Mouse (Mus musculus): ENCODE measurements around the gene Rad50. TPM values are rescaled to one million over a fixed set of nuclear protein-coding genes. Genes with fewer than 3 reads are reported as not detected.

Rad50 gene
- total and polyA plus RNA-seq, 2 experiments from 2014 or later: 9.2 to 11.8 TPM

GRCm38 (mm10) chr11:53616748-53617558, 90.2 kb downstream of the Rad50 start:
- DNase-seq: no peak
- Histone ChIP-seq H3K4me2 (ENCODE audit: low read depth) (no peak overlapping the region), H3K9me3 (ENCODE audit: low read length) (no peaks in the 10 kb centered on the region), H3K27me3 (ENCODE audit: insufficient read depth, low read length) (no peaks in the 10 kb centered on the region), H3K36me3 (ENCODE audit: insufficient read depth) (no peaks in the 10 kb centered on the region), H3K9ac (no peak overlapping the region), H3K27ac (ENCODE audit: low read depth, low read length) (no peak overlapping the region), H3K4me3 (ENCODE audit: low read depth, low read length) (no peak overlapping the region), H3K4me1 (ENCODE audit: insufficient read depth) (no peaks in the 10 kb centered on the region)
- no peak for ATAC-seq
- 85% methylated on average over 8 of the region's 8 CpGs for WGBS
- no peak for TF ChIP-seq CTCF (IDR thresholded peaks at IDR 0.05; ENCODE audit: low read depth)

- no peak for TF ChIP-seq CTCF (IDR thresholded peaks at IDR 0.05; ENCODE audit: low read depth)
- Histone ChIP-seq H3K27me3 (ENCODE audit: insufficient read depth, low read length) (no peaks in the 10 kb centered on the region), H3K4me3 (ENCODE audit: low read depth, low read length) (no peak overlapping the region), H3K9ac (no peak overlapping the region), H3K4me1 (ENCODE audit: insufficient read depth) (no peaks in the 10 kb centered on the region), H3K4me2 (ENCODE audit: low read depth) (no peak overlapping the region), H3K9me3 (ENCODE audit: low read length) (no peaks in the 10 kb centered on the region), H3K36me3 (ENCODE audit: insufficient read depth) (no peaks in the 10 kb centered on the region), H3K27ac (ENCODE audit: low read depth, low read length) (no peak overlapping the region)
- 89% methylated on average over 8 of the region's 8 CpGs for WGBS
- DNase-seq: no peak
- no peak for ATAC-seq
Measured at GRCm38 (mm10) chr11:53615575-53615974, 91.5 kb downstream of the Rad50 start.

- H3K9me3 ChIP-seq (ENCODE audit: low read length): no peaks in the 10 kb centered on the region
- no peak for DNase-seq
- H3K4me1 ChIP-seq (ENCODE audit: insufficient read depth): no peaks in the 10 kb centered on the region
- no peak for ATAC-seq
- TF ChIP-seq CTCF (IDR thresholded peaks at IDR 0.05; ENCODE audit: low read depth): no peak
- no peak overlapping the region for H3K4me3 ChIP-seq (ENCODE audit: low read depth, low read length)
- H3K27ac ChIP-seq (ENCODE audit: low read depth, low read length): no peak overlapping the region
- 44% methylated on average over 6 of the region's 6 CpGs for WGBS
- no peak overlapping the region for H3K9ac ChIP-seq
- H3K36me3 ChIP-seq (ENCODE audit: insufficient read depth): no peaks in the 10 kb centered on the region
- H3K27me3 ChIP-seq (ENCODE audit: insufficient read depth, low read length): no peaks in the 10 kb centered on the region
- no peak overlapping the region for H3K4me2 ChIP-seq (ENCODE audit: low read depth)
Measured at GRCm38 (mm10) chr11:53615172-53615571, 91.9 kb downstream of the Rad50 start.

GRCm38 (mm10) chr11:53609672-53610071, 97.4 kb downstream of the Rad50 start:
- no peak for ATAC-seq
- H3K4me3 ChIP-seq (ENCODE audit: low read depth, low read length): no peak overlapping the region
- DNase-seq: no peak
- WGBS: 88% methylated on average over 3 of the region's 3 CpGs
- no peak overlapping the region for H3K9ac ChIP-seq
- no peak for TF ChIP-seq CTCF (IDR thresholded peaks at IDR 0.05; ENCODE audit: low read depth)
- H3K36me3 ChIP-seq (ENCODE audit: insufficient read depth): no peaks in the 10 kb centered on the region
- H3K4me1 ChIP-seq (ENCODE audit: insufficient read depth): no peaks in the 10 kb centered on the region
- H3K9me3 ChIP-seq (ENCODE audit: low read length): no peaks in the 10 kb centered on the region
- no peak overlapping the region for H3K27ac ChIP-seq (ENCODE audit: low read depth, low read length)
- H3K4me2 ChIP-seq (ENCODE audit: low read depth): no peak overlapping the region
- H3K27me3 ChIP-seq (ENCODE audit: insufficient read depth, low read length): no peaks in the 10 kb centered on the region

GRCm38 (mm10) chr11:53609231-53609630, 97.9 kb downstream of the Rad50 start:
- Histone ChIP-seq H3K4me2 (ENCODE audit: low read depth) (no peak overlapping the region), H3K9me3 (ENCODE audit: low read length) (no peaks in the 10 kb centered on the region), H3K4me3 (ENCODE audit: low read depth, low read length) (no peak overlapping the region), H3K27ac (ENCODE audit: low read depth, low read length) (no peak overlapping the region), H3K9ac (no peak overlapping the region), H3K27me3 (ENCODE audit: insufficient read depth, low read length) (no peaks in the 10 kb centered on the region), H3K36me3 (ENCODE audit: insufficient read depth) (peaks cover 4% of the 10 kb centered on the region; the same call in 1 of the 2 replicates), H3K4me1 (ENCODE audit: insufficient read depth) (no peaks in the 10 kb centered on the region)
- no peak for TF ChIP-seq CTCF (IDR thresholded peaks at IDR 0.05; ENCODE audit: low read depth)
- 78% methylated on average over 6 of the region's 6 CpGs for WGBS
- DNase-seq (no peak), ATAC-seq (no peak)

- H3K4me2 ChIP-seq (ENCODE audit: low read depth): no peak overlapping the region
- H3K4me3 ChIP-seq (ENCODE audit: low read depth, low read length): no peak overlapping the region
- no peak for TF ChIP-seq CTCF (IDR thresholded peaks at IDR 0.05; ENCODE audit: low read depth)
- H3K27ac ChIP-seq (ENCODE audit: low read depth, low read length): no peak overlapping the region
- 10% methylated on average over 12 of the region's 12 CpGs for WGBS
- H3K36me3 ChIP-seq (ENCODE audit: insufficient read depth): peaks cover 23% of the 10 kb centered on the region
- DNase-seq (no peak), ATAC-seq (no peak)
- H3K4me1 ChIP-seq (ENCODE audit: insufficient read depth): no peaks in the 10 kb centered on the region
- no peak overlapping the region for H3K9ac ChIP-seq
- H3K9me3 ChIP-seq (ENCODE audit: low read length): no peaks in the 10 kb centered on the region
- no peaks in the 10 kb centered on the region for H3K27me3 ChIP-seq (ENCODE audit: insufficient read depth, low read length)
Measured at GRCm38 (mm10) chr11:53605609-53606008, 101.5 kb downstream of the Rad50 start.

- Histone ChIP-seq H3K27ac (ENCODE audit: low read depth, low read length) (no peak overlapping the region), H3K4me3 (ENCODE audit: low read depth, low read length) (no peak overlapping the region), H3K36me3 (ENCODE audit: insufficient read depth) (peaks cover 29% of the 10 kb centered on the region), H3K4me2 (ENCODE audit: low read depth) (no peak overlapping the region), H3K27me3 (ENCODE audit: insufficient read depth, low read length) (no peaks in the 10 kb centered on the region), H3K4me1 (ENCODE audit: insufficient read depth) (no peaks in the 10 kb centered on the region), H3K9ac (no peak overlapping the region), H3K9me3 (ENCODE audit: low read length) (no peaks in the 10 kb centered on the region)
- no peak for TF ChIP-seq CTCF (IDR thresholded peaks at IDR 0.05; ENCODE audit: low read depth)
- 96% methylated on average over 3 of the region's 3 CpGs for WGBS
- no peak for DNase-seq
- ATAC-seq: no peak
Measured at GRCm38 (mm10) chr11:53604983-53605382, 102.1 kb downstream of the Rad50 start.

Other genes with a start within 250 kb of the Rad50 start
- gene Gm9837, start 236.8 kb downstream of the Rad50 start, total RNA-seq (2014; rRNA removed): 1.7 TPM in 1 of 2 replicates, not detected in the other
- not detected in 2 replicates for gene Gm9837, start 236.8 kb downstream of the Rad50 start, polyA plus RNA-seq (2015; fragmentation: Nextera tagmentation; extraction: Ambion mirVana)
- not detected in 2 replicates for gene Gm9945, start 227.2 kb downstream of the Rad50 start, total RNA-seq (2014; rRNA removed)
- gene Gm9945, start 227.2 kb downstream of the Rad50 start, polyA plus RNA-seq (2015; fragmentation: Nextera tagmentation; extraction: Ambion mirVana): 0.15 and 0.28 TPM in 2 replicates
- gene Sowaha, start 227.0 kb downstream of the Rad50 start, total RNA-seq (2014; rRNA removed): 13.2 and 13.5 TPM in 2 replicates
- gene Sowaha, start 227.0 kb downstream of the Rad50 start, polyA plus RNA-seq (2015; fragmentation: Nextera tagmentation; extraction: Ambion mirVana): 5.0 and 7.9 TPM in 2 replicates
- gene Sept8, start 188.1 kb downstream of the Rad50 start, total RNA-seq (2014; rRNA removed): 37.2 and 40.9 TPM in 2 replicates
- 13.5 and 18.2 TPM in 2 replicates for gene Sept8, start 188.1 kb downstream of the Rad50 start, polyA plus RNA-seq (2015; fragmentation: Nextera tagmentation; extraction: Ambion mirVana)
- 103 and 118 TPM in 2 replicates for gene Kif3a, start 139.9 kb downstream of the Rad50 start, total RNA-seq (2014; rRNA removed)
- gene Kif3a, start 139.9 kb downstream of the Rad50 start, polyA plus RNA-seq (2015; fragmentation: Nextera tagmentation; extraction: Ambion mirVana): 241 and 330 TPM in 2 replicates
- not detected in 2 replicates for gene Il4, start 88.7 kb downstream of the Rad50 start, total RNA-seq (2014; rRNA removed)
- gene Il4, start 88.7 kb downstream of the Rad50 start, polyA plus RNA-seq (2015; fragmentation: Nextera tagmentation; extraction: Ambion mirVana): 2.5 and 3.4 TPM in 2 replicates
- gene Il13, start 72.6 kb downstream of the Rad50 start, total RNA-seq (2014; rRNA removed): not detected in 2 replicates
- gene Il13, start 72.6 kb downstream of the Rad50 start, polyA plus RNA-seq (2015; fragmentation: Nextera tagmentation; extraction: Ambion mirVana): not detected in 2 replicates
- 0.23 and 0.29 TPM in 2 replicates for gene Il5, start 13.5 kb upstream of the Rad50 start, total RNA-seq (2014; rRNA removed)
- 0.10 and 0.18 TPM in 2 replicates for gene Il5, start 13.5 kb upstream of the Rad50 start, polyA plus RNA-seq (2015; fragmentation: Nextera tagmentation; extraction: Ambion mirVana)
- 3.1 and 3.7 TPM in 2 replicates for gene Irf1, start 62.7 kb upstream of the Rad50 start, total RNA-seq (2014; rRNA removed)
- 3.2 and 4.0 TPM in 2 replicates for gene Irf1, start 62.7 kb upstream of the Rad50 start, polyA plus RNA-seq (2015; fragmentation: Nextera tagmentation; extraction: Ambion mirVana)
- gene Gm17334, start 65.9 kb upstream of the Rad50 start, total RNA-seq (2014; rRNA removed): 1.5 TPM in 1 of 2 replicates, not detected in the other
- not detected in 2 replicates for gene Gm17334, start 65.9 kb upstream of the Rad50 start, polyA plus RNA-seq (2015; fragmentation: Nextera tagmentation; extraction: Ambion mirVana)
- not detected in 2 replicates for gene Gm12216, start 151.9 kb upstream of the Rad50 start, total RNA-seq (2014; rRNA removed)
- 0.40 and 0.77 TPM in 2 replicates for gene Gm12216, start 151.9 kb upstream of the Rad50 start, polyA plus RNA-seq (2015; fragmentation: Nextera tagmentation; extraction: Ambion mirVana)
- gene Slc22a5, start 184.3 kb upstream of the Rad50 start, total RNA-seq (2014; rRNA removed): 16.0 and 16.2 TPM in 2 replicates
- gene Slc22a5, start 184.3 kb upstream of the Rad50 start, polyA plus RNA-seq (2015; fragmentation: Nextera tagmentation; extraction: Ambion mirVana): 12.9 and 13.4 TPM in 2 replicates